Mouse (Mus musculus): ENCODE measurements around the gene Zpr1.

Zpr1 gene

DNA sequence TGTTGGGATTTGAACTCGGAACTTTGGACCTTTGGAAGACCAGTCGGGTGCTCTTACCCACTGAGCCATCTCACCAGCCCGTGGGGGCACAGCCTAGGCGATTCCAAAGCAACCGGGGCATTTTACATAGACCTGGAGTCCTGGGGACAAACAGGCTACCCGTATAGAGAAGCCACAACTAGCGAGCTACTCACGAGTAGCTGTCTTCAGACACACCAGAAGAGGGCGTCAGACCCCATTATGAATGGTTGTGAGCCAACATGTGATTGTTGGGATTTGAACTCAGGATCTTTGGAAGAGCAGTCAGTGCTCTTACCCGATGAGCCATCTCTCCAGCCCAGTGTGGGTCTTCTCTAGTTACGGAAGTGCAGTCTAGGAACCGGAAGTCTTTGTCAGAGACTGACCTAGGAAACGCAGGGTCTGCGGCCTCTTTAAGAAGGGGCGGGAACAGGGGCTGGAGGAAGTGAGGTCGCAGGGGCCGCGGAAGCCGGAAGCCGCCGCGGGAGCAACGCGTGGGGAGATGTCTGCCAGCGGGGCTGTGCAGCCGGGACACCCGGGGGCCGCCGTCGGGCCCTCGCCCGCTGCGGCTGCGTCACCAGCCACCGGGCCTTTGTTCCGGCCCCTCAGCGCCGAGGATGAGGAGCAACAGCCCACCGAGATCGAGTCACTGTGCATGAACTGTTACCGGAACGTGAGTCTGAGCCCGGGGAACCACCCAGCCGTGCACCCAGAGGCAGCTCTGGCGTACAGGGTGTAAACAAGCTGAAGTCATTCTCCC, at the start of gene Zpr1:
Gene Zpr1, plus strand, starts transcription at position 388 of the 778 bp plus-strand sequence.
- DNase-seq (ENCODE audit: inconsistent age in 2 of 2, low spot score in 1 of 2) = peak; percentile 92 to 97

DNA sequence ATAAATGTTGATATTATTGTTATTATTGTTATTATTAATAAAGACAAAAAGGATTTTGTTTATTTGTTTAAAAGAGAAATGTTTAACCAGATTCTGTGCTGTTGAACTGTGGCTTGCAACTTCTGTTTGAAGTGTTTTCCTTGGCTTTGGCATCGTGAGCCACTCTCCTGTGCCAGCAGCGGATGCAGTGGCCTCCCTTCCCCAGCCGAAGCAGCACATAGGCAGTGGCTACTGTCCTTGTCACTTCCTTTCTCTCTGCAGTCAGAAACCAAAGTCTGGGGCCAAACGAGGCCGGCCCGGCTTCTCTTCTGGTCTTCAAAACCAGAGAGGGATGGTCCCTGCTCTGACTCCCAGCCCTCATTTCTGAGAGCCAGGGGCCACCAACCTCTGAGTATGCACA, 49.8 kb upstream of the Zpr1 start:
- DNase-seq (ENCODE audit: inconsistent age in 2 of 2, low spot score in 1 of 2) = peak in 1 of 2 experiments; percentile 24

DNA sequence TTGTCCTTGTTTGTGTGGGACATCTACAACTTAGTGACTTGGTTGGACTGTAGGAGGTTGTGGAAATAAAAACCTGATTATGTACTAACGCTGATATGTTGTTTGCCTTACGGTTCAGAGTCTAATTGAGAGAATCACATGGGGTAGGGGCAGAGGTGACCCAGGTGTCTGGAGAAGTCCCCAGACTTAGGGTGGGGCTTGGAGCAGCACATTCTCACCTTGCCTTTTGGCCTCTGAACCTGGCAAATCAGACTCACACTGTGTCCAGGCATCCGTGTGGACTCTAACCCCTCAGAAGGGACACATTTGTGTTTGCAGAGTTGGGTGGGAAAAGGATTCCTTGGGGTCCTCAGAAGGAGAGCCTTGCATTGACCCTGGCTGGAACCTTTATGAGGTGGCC, 48.8 kb upstream of the Zpr1 start:
- DNase-seq (ENCODE audit: inconsistent age in 2 of 2, low spot score in 1 of 2) = no peak

DNA sequence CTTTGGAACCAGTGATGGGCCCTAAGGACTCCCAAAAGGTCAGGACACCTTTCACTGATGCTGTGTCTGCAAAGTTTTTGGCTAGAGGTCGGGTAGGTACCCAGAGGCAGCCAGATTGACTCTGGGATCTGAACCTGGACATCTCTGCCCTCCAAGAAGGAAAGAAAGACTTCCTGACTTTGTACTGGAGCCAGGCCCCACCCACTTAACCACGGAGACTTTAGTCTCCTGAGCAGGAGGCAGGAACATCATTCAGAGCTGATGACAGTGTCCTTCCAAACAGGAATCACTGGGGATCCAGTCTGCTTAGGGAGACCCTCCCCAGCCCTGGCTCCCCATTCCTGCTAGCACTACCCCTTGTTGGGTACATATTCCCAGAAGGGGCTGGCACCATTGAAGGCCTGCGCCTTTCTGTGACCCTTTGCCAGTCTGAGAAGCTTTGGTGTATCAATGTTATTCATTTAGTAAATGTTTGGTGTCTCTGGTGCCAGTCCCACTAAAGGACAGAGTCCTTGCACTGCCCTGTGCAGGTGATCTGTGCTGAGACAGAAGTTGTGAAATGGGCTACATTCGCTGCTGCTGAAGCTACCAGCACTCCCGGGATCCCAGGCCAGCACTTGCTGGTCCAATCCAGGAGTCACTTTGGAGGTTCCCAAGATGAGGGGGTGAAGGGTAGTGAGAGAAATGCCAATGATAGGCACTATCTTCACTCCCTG, 47.8 kb upstream of the Zpr1 start:
- DNase-seq (ENCODE audit: inconsistent age in 2 of 2, low spot score in 1 of 2) = no peak

DNA sequence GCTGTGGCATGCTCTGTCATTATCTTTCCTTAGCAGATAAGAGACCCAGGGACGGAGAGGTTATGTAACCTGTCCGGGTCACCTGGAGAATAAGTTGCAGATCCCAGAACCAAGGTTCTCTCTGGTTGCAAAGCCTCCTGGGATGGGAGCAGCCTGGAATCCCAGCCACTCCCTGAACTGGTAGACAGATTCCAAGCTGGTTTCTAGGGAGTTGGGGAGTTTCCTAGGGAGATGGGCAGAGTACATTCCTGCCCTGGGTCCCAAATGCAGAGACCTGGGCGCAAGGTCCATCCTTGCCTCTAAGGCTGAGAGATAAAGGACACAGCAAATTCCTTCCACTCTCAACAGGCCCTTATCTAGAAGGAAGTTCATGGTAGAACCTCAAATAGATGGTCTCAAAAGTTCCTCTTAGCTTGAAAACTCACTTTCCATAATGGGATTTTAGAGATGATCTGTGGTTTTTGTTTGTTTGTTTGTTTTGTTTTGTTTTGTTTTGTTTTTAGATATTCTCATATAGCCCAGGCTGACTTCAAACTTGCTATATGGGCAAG, 45.7 kb upstream of the Zpr1 start:
- no peak for DNase-seq (ENCODE audit: inconsistent age in 2 of 2, low spot score in 1 of 2)

DNA sequence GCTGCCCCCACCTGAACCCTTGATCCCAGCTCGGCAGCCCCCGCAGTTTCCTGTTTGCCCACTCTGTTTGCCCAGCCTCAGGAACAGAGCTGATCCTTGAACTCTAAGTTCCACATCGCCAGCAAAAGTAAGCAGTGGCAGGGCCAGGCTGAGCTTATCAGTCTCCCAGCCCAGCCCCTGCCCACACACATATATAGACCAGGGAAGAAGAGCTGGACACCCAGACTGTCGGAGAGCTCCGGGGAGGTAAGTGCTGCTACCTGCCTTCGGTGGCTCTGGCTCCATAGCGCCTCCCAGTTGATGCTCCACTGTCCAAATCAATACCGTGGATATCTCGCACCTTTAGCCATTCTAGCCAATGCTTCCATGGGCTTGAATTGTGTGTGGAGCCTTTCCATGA, 44.4 kb upstream of the Zpr1 start, which contains the start of gene Apoa1:
Gene Apoa1, plus strand, starts transcription at position 90 of the 400 bp plus-strand sequence.
- no peak for DNase-seq (ENCODE audit: inconsistent age in 2 of 2, low spot score in 1 of 2)

DNA sequence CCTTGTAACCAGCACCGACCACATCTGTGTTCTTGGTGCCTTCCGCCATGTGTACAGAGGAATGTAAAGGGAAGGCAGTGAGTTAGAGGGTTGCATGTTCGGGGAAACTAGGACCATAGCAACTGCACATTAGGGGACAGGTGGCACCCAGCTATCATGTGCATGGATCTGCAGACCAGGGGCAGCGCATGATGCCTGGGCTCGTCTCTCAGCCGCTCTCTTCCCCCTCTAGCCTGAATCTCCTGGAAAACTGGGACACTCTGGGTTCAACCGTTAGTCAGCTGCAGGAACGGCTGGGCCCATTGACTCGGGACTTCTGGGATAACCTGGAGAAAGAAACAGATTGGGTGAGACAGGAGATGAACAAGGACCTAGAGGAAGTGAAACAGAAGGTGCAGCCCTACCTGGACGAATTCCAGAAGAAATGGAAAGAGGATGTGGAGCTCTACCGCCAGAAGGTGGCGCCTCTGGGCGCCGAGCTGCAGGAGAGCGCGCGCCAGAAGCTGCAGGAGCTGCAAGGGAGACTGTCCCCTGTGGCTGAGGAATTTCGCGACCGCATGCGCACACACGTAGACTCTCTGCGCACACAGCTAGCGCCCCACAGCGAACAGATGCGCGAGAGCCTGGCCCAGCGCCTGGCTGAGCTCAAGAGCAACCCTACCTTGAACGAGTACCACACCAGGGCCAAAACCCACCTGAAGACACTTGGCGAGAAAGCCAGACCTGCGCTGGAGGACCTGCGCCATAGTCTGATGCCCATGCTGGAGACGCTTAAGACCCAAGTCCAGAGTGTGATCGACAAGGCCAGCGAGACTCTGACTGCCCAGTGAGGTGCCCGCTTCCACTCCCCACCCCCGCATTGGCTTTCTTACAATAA, 43.1 kb upstream of the Zpr1 start:
- peak; percentile 85 to 93 for DNase-seq (ENCODE audit: inconsistent age in 2 of 2, low spot score in 1 of 2)

DNA sequence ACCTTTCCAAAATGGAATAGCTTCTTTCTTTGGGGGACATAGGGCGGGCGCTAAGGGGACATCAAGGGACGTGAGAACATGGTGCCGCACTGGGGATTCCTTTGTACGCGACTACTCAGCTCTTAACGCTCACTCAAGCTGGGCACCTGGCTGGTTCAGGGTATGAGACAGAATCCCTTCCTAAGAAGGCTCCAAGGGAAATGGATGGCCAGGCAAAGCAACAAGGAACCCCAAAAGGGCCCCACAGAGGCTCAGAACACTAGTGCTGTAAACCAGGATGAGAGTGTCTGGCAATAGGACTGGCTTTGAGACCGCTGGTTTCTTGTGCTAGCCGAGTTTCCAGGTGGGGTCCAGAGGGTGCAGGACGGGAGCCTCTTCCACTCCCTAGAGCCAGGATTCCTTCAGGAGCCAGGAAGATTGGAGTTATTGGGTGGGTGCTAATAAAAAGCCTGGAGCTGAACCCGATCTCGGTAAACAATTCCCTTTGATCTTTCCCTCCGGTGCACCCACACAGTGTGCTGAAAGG, 42.4 kb upstream of the Zpr1 start:
- no peak for DNase-seq (ENCODE audit: inconsistent age in 2 of 2, low spot score in 1 of 2)

DNA sequence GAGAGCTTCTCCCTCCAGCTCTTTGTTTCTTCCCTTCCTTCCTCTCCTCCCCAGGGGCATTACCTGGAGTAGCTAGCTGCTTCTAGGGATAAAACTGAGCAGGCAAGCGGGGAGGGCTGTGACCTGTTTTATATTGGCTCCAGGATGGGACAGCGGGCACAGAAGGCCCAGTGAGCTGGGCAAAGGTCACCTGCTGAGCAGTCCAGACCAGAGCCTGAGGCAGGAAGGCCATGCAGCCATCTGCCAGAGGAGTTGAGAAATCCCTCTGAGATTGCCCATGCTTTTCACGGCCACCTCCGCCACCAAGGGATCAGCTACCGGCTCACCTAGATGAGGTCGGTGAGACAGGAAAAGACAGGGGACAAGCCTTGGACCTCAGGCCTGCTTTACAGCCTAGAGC, 37.7 kb upstream of the Zpr1 start:
- peak in 1 of 2 experiments; percentile 69 for DNase-seq (ENCODE audit: inconsistent age in 2 of 2, low spot score in 1 of 2)

DNA sequence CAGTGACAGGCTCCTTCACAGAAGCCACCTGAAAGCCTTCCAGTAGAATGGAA, 37.4 kb upstream of the Zpr1 start, which contains the start of gene Apoc3:
Gene Apoc3, minus strand, starts transcription at position 41 of the 53 bp plus-strand sequence.
- DNase-seq (ENCODE audit: inconsistent age in 2 of 2, low spot score in 1 of 2) = no peak

DNA sequence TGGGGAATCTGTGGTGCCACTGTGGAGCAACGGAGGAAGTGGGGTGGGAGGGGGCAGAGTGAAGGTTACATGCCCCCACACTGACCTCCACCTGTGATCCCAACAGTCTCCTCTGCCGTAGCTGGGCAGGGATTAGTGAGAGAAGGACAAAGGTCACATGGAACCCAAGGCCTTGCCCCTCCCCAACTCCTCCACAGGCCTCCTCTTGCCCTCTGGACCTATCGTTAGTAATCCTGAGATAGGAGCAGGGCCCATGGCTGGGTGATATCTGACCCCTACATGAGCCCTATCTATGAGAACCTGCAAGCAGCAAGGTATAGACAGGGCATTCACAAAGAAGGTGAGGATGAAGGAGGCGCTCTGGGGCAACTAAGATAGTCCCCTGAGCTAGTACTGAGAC, 37.2 kb upstream of the Zpr1 start:
- DNase-seq (ENCODE audit: inconsistent age in 2 of 2, low spot score in 1 of 2) = no peak

DNA sequence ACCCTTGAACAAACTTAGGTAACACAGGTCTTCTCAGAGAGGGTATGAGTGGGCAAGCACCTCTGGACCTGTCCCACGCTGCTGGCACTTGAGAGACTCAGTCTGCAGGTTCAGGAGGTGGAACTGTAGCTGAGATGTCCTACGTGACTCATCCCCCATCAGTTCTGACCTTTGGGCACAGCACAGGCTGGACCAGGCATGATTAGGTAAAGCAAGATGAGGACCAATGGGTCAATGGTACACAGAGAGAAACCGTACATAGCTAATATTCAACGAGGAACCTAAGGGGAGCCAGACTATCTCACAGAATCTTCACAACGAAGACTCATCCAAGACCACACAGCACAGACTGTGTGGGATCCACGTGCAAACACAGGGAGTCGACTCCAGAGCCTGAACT, 34.0 kb upstream of the Zpr1 start:
- no peak for DNase-seq (ENCODE audit: inconsistent age in 2 of 2, low spot score in 1 of 2)

DNA sequence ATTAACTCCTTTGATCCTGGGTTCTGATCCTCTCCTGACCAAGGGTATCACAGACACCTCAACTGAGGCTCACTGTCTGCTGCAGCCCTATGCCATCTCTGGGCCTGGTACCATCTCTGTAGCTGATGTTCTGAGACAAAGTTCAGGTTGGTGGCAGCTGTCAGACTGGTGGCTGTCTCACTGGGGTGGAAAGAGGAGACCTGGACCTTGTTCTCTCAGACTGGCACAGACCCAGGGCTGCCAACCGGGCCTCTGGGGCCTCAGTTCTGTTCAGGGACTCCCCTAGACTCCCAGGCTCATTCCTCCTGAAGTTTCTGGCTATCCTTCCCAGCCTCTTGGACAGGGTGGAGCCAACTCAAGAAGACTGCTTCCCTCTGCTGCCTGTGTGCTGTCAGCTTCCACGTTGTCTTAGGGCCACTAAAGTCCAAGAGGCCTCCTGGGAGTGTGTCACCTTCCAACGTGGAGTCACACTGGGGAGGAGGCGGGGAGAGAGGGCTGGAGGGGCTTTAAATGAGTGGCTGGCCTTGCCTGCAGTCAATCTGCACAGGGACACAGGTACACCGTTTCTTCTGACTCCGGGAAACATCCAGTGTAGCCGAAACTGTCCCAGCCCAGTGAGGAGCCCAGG, 32.2 kb upstream of the Zpr1 start, which contains the start of gene Apoa4:
Gene Apoa4, plus strand, starts transcription at position 171 of the 628 bp plus-strand sequence.
- DNase-seq (ENCODE audit: inconsistent age in 2 of 2, low spot score in 1 of 2) = no peak

DNA sequence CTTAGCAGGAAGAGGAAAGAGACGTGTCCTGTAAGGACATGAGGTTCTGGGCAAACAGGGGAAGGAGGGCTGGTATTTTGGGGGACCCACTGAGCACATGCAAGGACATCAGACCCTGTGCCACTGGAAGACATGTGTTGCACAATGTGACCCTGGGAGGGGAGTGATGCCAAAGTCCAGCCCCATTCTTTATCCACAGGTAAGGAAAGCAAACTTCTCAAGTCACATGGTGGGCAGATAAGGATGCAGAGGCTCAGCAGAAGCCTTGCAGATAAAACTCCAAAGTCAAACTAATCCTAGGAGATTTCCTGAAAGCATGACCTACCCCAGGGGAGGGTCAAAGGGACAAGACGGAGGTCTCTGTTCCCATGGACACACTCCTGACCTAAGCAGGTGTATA, 31.0 kb upstream of the Zpr1 start:
- DNase-seq (ENCODE audit: inconsistent age in 2 of 2, low spot score in 1 of 2) = no peak

DNA sequence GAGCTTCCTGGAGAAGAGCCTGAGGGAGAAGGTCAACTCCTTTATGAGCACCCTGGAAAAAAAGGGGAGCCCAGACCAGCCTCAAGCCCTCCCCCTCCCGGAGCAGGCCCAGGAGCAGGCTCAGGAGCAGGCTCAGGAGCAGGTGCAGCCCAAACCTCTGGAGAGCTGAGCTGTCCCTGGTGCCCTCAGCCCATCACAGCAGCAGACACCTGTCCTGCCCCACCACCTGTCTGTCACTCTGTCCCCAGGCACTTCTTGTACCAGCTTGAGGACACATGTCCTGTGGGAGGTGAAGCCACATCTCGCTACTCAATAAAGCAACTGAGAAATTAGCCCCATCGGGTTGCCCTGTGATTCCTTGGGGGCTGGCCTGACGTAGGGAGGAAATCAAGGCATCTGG, 29.7 kb upstream of the Zpr1 start:
- DNase-seq (ENCODE audit: inconsistent age in 2 of 2, low spot score in 1 of 2) = no peak

DNA sequence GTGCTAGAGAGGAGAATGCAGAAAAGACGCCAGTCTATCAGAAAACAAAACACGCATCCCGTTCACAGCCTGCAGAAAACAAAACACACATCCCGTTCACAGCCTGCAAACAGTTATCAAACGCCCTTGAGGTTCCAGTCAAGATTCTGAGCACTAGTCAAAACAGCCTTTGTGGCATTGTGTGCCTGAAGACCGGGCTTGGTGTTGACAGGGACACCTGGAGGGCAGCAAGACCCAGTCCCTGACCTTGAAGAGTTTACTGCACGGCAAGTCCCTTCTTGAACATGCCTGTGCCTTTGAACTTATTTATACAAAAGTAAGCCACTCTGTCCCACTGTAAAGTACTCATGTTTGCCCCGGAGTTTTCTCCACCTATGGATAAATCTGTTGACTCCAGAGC, 29.3 kb upstream of the Zpr1 start:
- DNase-seq (ENCODE audit: inconsistent age in 2 of 2, low spot score in 1 of 2) = no peak

DNA sequence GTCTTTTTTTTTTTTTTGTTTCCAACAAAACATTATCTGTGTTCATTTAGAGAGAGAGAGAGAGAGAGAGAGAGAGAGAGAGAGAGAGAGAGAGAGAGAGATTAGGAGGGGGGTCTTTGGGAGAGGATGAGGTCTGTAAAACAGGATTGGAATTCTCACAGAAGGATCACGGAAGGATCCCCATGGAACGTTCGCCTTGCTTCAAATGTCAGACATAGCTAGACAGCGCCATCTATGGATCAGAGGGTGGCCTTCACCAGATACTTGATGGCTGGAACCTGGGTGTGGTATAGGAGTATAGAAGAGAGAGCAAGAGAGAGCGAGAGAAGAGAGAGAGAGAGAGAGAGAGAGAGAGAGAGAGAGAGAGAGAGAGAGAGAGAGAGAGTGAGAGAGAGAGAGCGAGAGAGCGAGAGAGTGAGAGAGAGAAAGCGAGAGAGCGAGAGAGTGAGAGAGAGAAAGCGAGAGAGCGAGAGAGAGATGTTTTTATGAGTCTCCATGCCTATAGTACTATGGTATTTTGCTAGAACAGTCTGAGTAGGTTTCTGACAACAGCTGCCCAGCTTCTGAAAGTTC, 26.0 kb upstream of the Zpr1 start:
- DNase-seq (ENCODE audit: inconsistent age in 2 of 2, low spot score in 1 of 2) = peak; percentile 48 to 84

DNA sequence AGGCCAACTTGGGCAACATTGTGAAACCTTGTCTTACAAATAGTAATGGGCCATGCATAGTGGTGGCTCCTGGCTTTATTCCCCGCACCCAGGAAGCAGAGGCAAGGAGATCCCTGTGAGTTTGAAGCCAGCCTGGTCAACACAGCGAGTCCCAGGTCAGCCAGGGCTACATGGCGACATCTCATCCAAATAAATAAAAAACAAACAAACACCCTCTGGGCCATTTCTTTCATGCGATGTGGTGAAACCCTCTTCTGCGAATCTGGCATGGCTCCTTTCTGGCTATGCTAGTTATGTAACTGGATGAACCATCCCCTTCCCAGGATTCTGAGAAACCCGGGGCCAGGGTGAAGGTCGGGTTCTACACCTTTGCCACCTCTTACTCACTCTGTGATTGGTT, 16.7 kb upstream of the Zpr1 start:
- peak in 1 of 2 experiments; percentile 52 for DNase-seq (ENCODE audit: inconsistent age in 2 of 2, low spot score in 1 of 2)

DNA sequence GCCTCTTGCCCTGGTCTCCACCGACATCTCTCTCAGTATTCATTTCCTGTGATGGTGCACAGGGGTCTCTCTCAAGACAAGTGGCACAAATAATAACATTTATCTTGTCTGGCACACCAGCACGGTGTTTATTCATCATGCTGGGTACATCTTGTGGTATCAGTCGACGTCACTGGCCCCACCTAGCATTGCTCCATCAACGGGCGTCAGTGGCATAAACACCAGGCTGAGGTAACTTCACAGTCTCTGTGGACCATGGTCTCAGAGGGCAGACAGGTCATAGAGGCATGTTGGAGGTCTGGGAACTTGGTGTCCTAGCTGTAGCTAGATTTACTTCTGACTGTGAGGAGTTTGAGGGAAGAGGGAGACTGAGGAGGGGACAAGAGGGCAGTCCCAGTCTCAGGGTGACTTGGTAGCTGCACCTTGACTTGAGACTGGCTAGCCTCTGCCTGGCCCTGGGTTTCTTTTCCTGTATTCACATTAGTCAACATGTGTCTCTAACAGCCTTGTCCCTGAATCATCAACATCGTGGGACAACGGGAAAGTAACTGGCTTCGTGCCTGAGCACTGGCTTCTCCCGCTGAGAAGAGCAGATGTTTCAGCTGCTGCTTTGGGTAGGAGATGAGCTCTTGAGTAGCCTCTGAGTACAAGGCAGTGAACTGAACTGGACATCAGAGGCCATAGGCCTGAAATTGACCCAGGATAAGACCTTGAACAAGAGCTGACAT, 16.0 kb upstream of the Zpr1 start:
- DNase-seq (ENCODE audit: inconsistent age in 2 of 2, low spot score in 1 of 2) = peak in 1 of 2 experiments; percentile 80

DNA sequence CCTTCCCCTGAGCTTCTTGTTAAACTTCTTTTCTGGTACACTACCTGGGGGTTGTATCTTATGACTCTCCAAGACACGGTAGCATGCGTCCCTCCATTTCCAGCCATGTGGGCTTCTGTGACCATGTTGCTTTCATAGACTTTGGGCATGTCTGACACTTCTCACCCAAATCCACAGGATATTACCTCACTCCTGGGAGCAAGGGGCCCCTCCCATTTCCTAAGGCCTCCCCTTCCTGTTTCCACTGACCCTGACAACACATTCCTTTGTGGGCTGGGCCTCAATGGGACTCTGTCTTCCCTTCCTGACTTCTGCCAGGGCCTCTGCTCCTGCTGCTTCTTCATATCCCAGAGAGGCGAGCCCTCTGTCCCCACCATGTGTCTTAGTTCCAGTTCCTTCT, 15.3 kb upstream of the Zpr1 start:
- DNase-seq (ENCODE audit: inconsistent age in 2 of 2, low spot score in 1 of 2) = peak in 1 of 2 experiments; percentile 52

All from adrenal gland, adult (tissue).